Mouse (Mus musculus): ENCODE data around the gene Bak1. TPM values are rescaled to one million over a fixed set of nuclear protein-coding genes. Genes with fewer than 3 reads are reported as not detected.

Bak1 gene
- total and polyA plus RNA-seq, 3 experiments: 75.4 to 150 TPM; not detected in 1

GRCm38 (mm10) chr17:26971247-26971905 is 57.4 kb downstream of the Bak1 start:
- no peaks in the 10 kb centered on the region for H3K9me3 ChIP-seq (replicated peaks; ENCODE audit: insufficient read depth, low read length)
- H3K9ac ChIP-seq (ENCODE audit: control insufficient read depth, low read depth, low read length, poor library complexity, severe bottlenecking): no peak overlapping the region
- peaks cover 1 to 26% of the 10 kb centered on the region in 2 experiments; a peak in 2 of 4 replicates for H3K36me3 ChIP-seq (ENCODE audit: control insufficient read depth in 1 of 2, insufficient read depth in 2 of 2, low read length in 2 of 2)
- H3K79me2 ChIP-seq (ENCODE audit: control insufficient read depth, insufficient read depth, low read length, poor library complexity): peaks cover 34% of the 10 kb centered on the region
- peaks cover 0 to 22% of the 10 kb centered on the region in 2 experiments; a peak in 3 of 4 replicates for H3K4me1 ChIP-seq (ENCODE audit: control insufficient read depth in 1 of 2, insufficient read depth in 2 of 2, low read length in 2 of 2)
- no peak for DNase-seq (ENCODE audit: low read depth, low spot score)
- no peak overlapping the region for H3K27ac ChIP-seq (ENCODE audit: control insufficient read depth, low read depth, low read length)
- no peak overlapping the region for H3K4me3 ChIP-seq (ENCODE audit: control insufficient read depth in 1 of 2, insufficient read depth in 1 of 2, low read depth in 2 of 2, low read length in 2 of 2)
- H3K27me3 ChIP-seq (ENCODE audit: control insufficient read depth in 1 of 2, insufficient read depth in 2 of 2, low read length in 2 of 2): no peaks in the 10 kb centered on the region
- TF ChIP-seq KAT2A (conservative IDR thresholded peaks at IDR 0.05; ENCODE audit: low read depth, low read length) (no peak), POLR2AphosphoS5 (IDR thresholded peaks at IDR 0.05; ENCODE audit: borderline replicate concordance, low read depth, low read length) (no peak), RAD21 (IDR thresholded peaks at IDR 0.05; ENCODE audit: low read depth, low read length) (no peak), UBTF (IDR thresholded peaks at IDR 0.05; ENCODE audit: borderline replicate concordance, insufficient read depth, low read depth, low read length) (no peak), ZC3H11A (IDR thresholded peaks at IDR 0.05; ENCODE audit: low read depth, low read length) (no peak), TBP (IDR thresholded peaks at IDR 0.05; ENCODE audit: low read depth, low read length) (no peak), RCOR1 (IDR thresholded peaks at IDR 0.05; ENCODE audit: low read depth, low read length) (no peak), SMC3 (IDR thresholded peaks at IDR 0.05; ENCODE audit: low read depth, low read length) (no peak), ZNF384 (IDR thresholded peaks at IDR 0.05; ENCODE audit: low read depth, low read length) (no peak), BHLHE40 (IDR thresholded peaks at IDR 0.05; ENCODE audit: borderline replicate concordance, low read depth, low read length) (no peak)

- Histone ChIP-seq H3K27me3 (ENCODE audit: control insufficient read depth in 1 of 2, insufficient read depth in 2 of 2, low read length in 2 of 2) (no peaks in the 10 kb centered on the region), H3K36me3 (ENCODE audit: control insufficient read depth in 1 of 2, insufficient read depth in 2 of 2, low read length in 2 of 2) (peaks cover 0 to 19% of the 10 kb centered on the region in 2 experiments; a peak in 2 of 4 replicates), H3K9me3 (replicated peaks; ENCODE audit: insufficient read depth, low read length) (no peaks in the 10 kb centered on the region), H3K27ac (ENCODE audit: control insufficient read depth, low read depth, low read length) (no peak overlapping the region), H3K4me3 (ENCODE audit: control insufficient read depth in 1 of 2, insufficient read depth in 1 of 2, low read depth in 2 of 2, low read length in 2 of 2) (no peak overlapping the region), H3K4me1 (ENCODE audit: control insufficient read depth in 1 of 2, insufficient read depth in 2 of 2, low read length in 2 of 2) (peaks cover 0 to 16% of the 10 kb centered on the region in 2 experiments; a peak in 3 of 4 replicates), H3K9ac (ENCODE audit: control insufficient read depth, low read depth, low read length, poor library complexity, severe bottlenecking) (no peak overlapping the region), H3K79me2 (ENCODE audit: control insufficient read depth, insufficient read depth, low read length, poor library complexity) (peaks cover 26% of the 10 kb centered on the region)
- DNase-seq (ENCODE audit: low read depth, low spot score): no peak
- TF ChIP-seq MXI1 (IDR thresholded peaks at IDR 0.05; ENCODE audit: low read depth, low read length): no peak
- TF ChIP-seq SMC3 (IDR thresholded peaks at IDR 0.05; ENCODE audit: low read depth, low read length): no peak
- no peak for TF ChIP-seq MAX (IDR thresholded peaks at IDR 0.05; ENCODE audit: low read length)
- TF ChIP-seq TAL1 (IDR thresholded peaks at IDR 0.05; ENCODE audit: low read length): no peak
- no peak for TF ChIP-seq MEF2A (IDR thresholded peaks at IDR 0.05; ENCODE audit: extremely low read depth, insufficient replicate concordance, low read depth, low read length, poor library complexity, severe bottlenecking)
- TF ChIP-seq GATA1 (IDR thresholded peaks at IDR 0.05; ENCODE audit: low read depth, low read length): no peak
- TF ChIP-seq CHD1 (IDR thresholded peaks at IDR 0.05; ENCODE audit: low read depth, low read length): no peak
- TF ChIP-seq MYB (IDR thresholded peaks at IDR 0.05; ENCODE audit: low read depth, low read length): no peak
- TF ChIP-seq ZKSCAN1 (IDR thresholded peaks at IDR 0.05; ENCODE audit: low read depth, low read length): no peak
- TF ChIP-seq NRF1 (IDR thresholded peaks at IDR 0.05; ENCODE audit: insufficient read depth, low read depth, low read length, poor library complexity, severe bottlenecking): no peak
- TF ChIP-seq BHLHE40 (IDR thresholded peaks at IDR 0.05; ENCODE audit: borderline replicate concordance, low read depth, low read length): no peak
- no peak for TF ChIP-seq POLR2AphosphoS5 (IDR thresholded peaks at IDR 0.05; ENCODE audit: borderline replicate concordance, low read depth, low read length)
Measured at GRCm38 (mm10) chr17:26970221-26970620, 58.6 kb downstream of the Bak1 start.

Other genes with a start within 250 kb of the Bak1 start
- gene Bnip1, start 247.9 kb downstream of the Bak1 start, total RNA-seq (2012; rRNA removed): 34.8 and 44.1 TPM in 2 replicates
- 10 to 100 TPM in 1 of 2 experiments, not detected in 1; 44.2 TPM for gene Bnip1, start 247.9 kb downstream of the Bak1 start, polyA plus RNA-seq (2012; ENCODE audit: insufficient read depth in 1 of 2, insufficient read length in 2 of 2, low read depth in 1 of 2, low replicate concordance in 2 of 2, missing spikeins in 1 of 2)
- not detected in 2 replicates for gene Nkx2-5, start 184.0 kb downstream of the Bak1 start, total RNA-seq (2012; rRNA removed)
- gene Nkx2-5, start 184.0 kb downstream of the Bak1 start, polyA plus RNA-seq (2012; ENCODE audit: insufficient read depth in 1 of 2, insufficient read length in 2 of 2, low read depth in 1 of 2, low replicate concordance in 2 of 2, missing spikeins in 1 of 2): not detected
- 10.6 and 10.8 TPM in 2 replicates for gene Kifc5b, start 111.9 kb downstream of the Bak1 start, total RNA-seq (2012; rRNA removed)
- 100 to 1,000 TPM in 1 of 2 experiments, 10 to 100 TPM in 1; 45.4 to 111 TPM for gene Kifc5b, start 111.9 kb downstream of the Bak1 start, polyA plus RNA-seq (2012; ENCODE audit: insufficient read depth in 1 of 2, insufficient read length in 2 of 2, low read depth in 1 of 2, low replicate concordance in 2 of 2, missing spikeins in 1 of 2)
- gene Phf1, start 96.0 kb downstream of the Bak1 start, total RNA-seq (2012; rRNA removed): 2.9 and 3.0 TPM in 2 replicates
- 1 to 10 TPM in 1 of 2 experiments, not detected in 1; 9.5 TPM for gene Phf1, start 96.0 kb downstream of the Bak1 start, polyA plus RNA-seq (2012; ENCODE audit: insufficient read depth in 1 of 2, insufficient read length in 2 of 2, low read depth in 1 of 2, low replicate concordance in 2 of 2, missing spikeins in 1 of 2)
- 54.2 and 66.8 TPM in 2 replicates for gene Cuta, start 89.4 kb downstream of the Bak1 start, total RNA-seq (2012; rRNA removed)
- gene Cuta, start 89.4 kb downstream of the Bak1 start, polyA plus RNA-seq (2012; ENCODE audit: insufficient read depth in 1 of 2, insufficient read length in 2 of 2, low read depth in 1 of 2, low replicate concordance in 2 of 2, missing spikeins in 1 of 2): 100 to 1,000 TPM in 1 of 2 experiments, not detected in 1; 220 TPM
- gene Syngap1, start 87.8 kb downstream of the Bak1 start, total RNA-seq (2012; rRNA removed): 2.7 TPM in 2 replicates
- 10 to 100 TPM in 1 of 2 experiments, not detected in 1; 24.6 TPM for gene Syngap1, start 87.8 kb downstream of the Bak1 start, polyA plus RNA-seq (2012; ENCODE audit: insufficient read depth in 1 of 2, insufficient read length in 2 of 2, low read depth in 1 of 2, low replicate concordance in 2 of 2, missing spikeins in 1 of 2)
- gene Zbtb9, start 55.8 kb downstream of the Bak1 start, total RNA-seq (2012; rRNA removed): 10.9 and 13.4 TPM in 2 replicates
- gene Zbtb9, start 55.8 kb downstream of the Bak1 start, polyA plus RNA-seq (2012; ENCODE audit: insufficient read depth in 1 of 2, insufficient read length in 2 of 2, low read depth in 1 of 2, low replicate concordance in 2 of 2, missing spikeins in 1 of 2): 10 to 100 TPM in 1 of 2 experiments, not detected in 1; 10.7 TPM
- gene Itpr3, start 28.3 kb upstream of the Bak1 start, total RNA-seq (2012; rRNA removed): 7.3 and 9.7 TPM in 2 replicates
- gene Itpr3, start 28.3 kb upstream of the Bak1 start, polyA plus RNA-seq (2012; ENCODE audit: insufficient read depth in 1 of 2, insufficient read length in 2 of 2, low read depth in 1 of 2, low replicate concordance in 2 of 2, missing spikeins in 1 of 2): 10 to 100 TPM in 1 of 2 experiments, not detected in 1; 11.4 TPM
- 270 and 329 TPM in 2 replicates for gene Uqcc2, start 104.9 kb upstream of the Bak1 start, total RNA-seq (2012; rRNA removed)
- gene Uqcc2, start 104.9 kb upstream of the Bak1 start, polyA plus RNA-seq (2012; ENCODE audit: insufficient read depth in 1 of 2, insufficient read length in 2 of 2, low read depth in 1 of 2, low replicate concordance in 2 of 2, missing spikeins in 1 of 2): 100 to 1,000 TPM in 1 of 2 experiments, not detected in 1; 176 TPM
- not detected in 2 replicates for gene Ip6k3, start 138.8 kb upstream of the Bak1 start, total RNA-seq (2012; rRNA removed)
- gene Ip6k3, start 138.8 kb upstream of the Bak1 start, polyA plus RNA-seq (2012; ENCODE audit: insufficient read depth in 1 of 2, insufficient read length in 2 of 2, low read depth in 1 of 2, low replicate concordance in 2 of 2, missing spikeins in 1 of 2): not detected
- 35.5 and 46.8 TPM in 2 replicates for gene Lemd2, start 175.5 kb upstream of the Bak1 start, total RNA-seq (2012; rRNA removed)
- gene Lemd2, start 175.5 kb upstream of the Bak1 start, polyA plus RNA-seq (2012; ENCODE audit: insufficient read depth in 1 of 2, insufficient read length in 2 of 2, low read depth in 1 of 2, low replicate concordance in 2 of 2, missing spikeins in 1 of 2): 10 to 100 TPM in 1 of 2 experiments, not detected in 1; 59.7 TPM

Measured in MEL (cell line).